Mouse (Mus musculus): ENCODE data around the gene Exoc4.

DNA sequence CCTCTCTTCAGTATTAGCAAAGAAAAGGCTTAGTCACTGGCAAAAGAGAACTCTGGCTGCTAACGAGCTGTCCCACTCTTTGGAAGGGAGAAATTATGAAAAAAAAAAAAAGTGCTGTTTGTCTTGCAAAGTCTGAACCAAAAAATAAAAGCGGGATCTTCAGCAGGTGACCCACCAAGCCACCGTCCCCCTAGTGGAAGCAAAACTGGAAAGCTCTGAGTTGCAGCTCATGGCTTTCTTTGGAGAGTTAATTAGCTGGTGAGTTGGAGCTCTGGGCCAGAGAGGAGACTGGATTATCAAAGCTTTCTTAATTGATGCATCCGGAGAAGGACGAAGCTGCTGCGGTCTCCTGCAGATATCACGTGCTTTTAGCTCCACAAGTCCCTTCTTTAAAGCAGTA is 750.6 kb downstream of the Exoc4 start:
- TF ChIP-seq CTCF (IDR thresholded peaks at IDR 0.05; ENCODE audit: low read depth, low read length) (no peak), POLR2A (IDR thresholded peaks at IDR 0.05; ENCODE audit: extremely low read depth, insufficient read depth, low read length) (no peak)

All from liver, adult 2 months (tissue).